Mouse (Mus musculus): Measurements from ENCODE around the gene Emc8. TPM values are rescaled to one million over a fixed set of nuclear protein-coding genes. Genes with fewer than 3 reads are reported as not detected.
A peak's percentile ranks its signal among the peaks of the same experiment; 100 is the strongest.

Gene Emc8
- polyA plus RNA-seq, 1 experiment from 2014 or later = 274 TPM

- Histone ChIP-seq H3K4me2 (ENCODE audit: low read depth) (peak overlapping the region; percentile 74), H3K4me1 (ENCODE audit: control insufficient read depth, insufficient read depth, low read length) (peaks cover 13% of the 10 kb centered on the region), H3K27me3 (ENCODE audit: control insufficient read depth, insufficient read depth, low read length) (no peaks in the 10 kb centered on the region), H3K4me3 (ENCODE audit: low read depth, low read length) (peak overlapping the region; percentile 96), H3K9me3 (ENCODE audit: control insufficient read depth, low read length) (no peaks in the 10 kb centered on the region), H3K9ac (ENCODE audit: low read length) (peak overlapping the region; percentile 93), H3K36me3 (ENCODE audit: control insufficient read depth, insufficient read depth, low read length) (peaks cover 4% of the 10 kb centered on the region), H3K27ac (ENCODE audit: low read depth, low read length) (no peak overlapping the region)
- 4% methylated on average over 17 of the region's 17 CpGs for WGBS
- DNase-seq (ENCODE audit: low spot score) (peak; percentile 22), ATAC-seq (ENCODE audit: insufficient read depth, low FRiP score, low TSS enrichment) (no peak)
These were observed 1.4 kb downstream of the Emc8 start for GRCm38 (mm10) chr8:120666807-120667470.

- 84% methylated on average over 3 of the region's 3 CpGs for WGBS
- H3K36me3 ChIP-seq (ENCODE audit: control insufficient read depth, insufficient read depth, low read length) = peaks cover 2% of the 10 kb centered on the region
- no peaks in the 10 kb centered on the region for H3K27me3 ChIP-seq (ENCODE audit: control insufficient read depth, insufficient read depth, low read length)
- no peaks in the 10 kb centered on the region for H3K9me3 ChIP-seq (ENCODE audit: control insufficient read depth, low read length)
- ATAC-seq (ENCODE audit: insufficient read depth, low FRiP score, low TSS enrichment) = no peak
- H3K4me1 ChIP-seq (ENCODE audit: control insufficient read depth, insufficient read depth, low read length) = peaks cover 13% of the 10 kb centered on the region
- H3K4me2 ChIP-seq (ENCODE audit: low read depth) = peak overlapping the region; percentile 74
- H3K4me3 ChIP-seq (ENCODE audit: low read depth, low read length) = no peak overlapping the region
- H3K9ac ChIP-seq (ENCODE audit: low read length) = no peak overlapping the region
- no peak overlapping the region for H3K27ac ChIP-seq (ENCODE audit: low read depth, low read length)
- no peak for DNase-seq (ENCODE audit: low spot score)
These were observed 2.5 kb downstream of the Emc8 start for GRCm38 (mm10) chr8:120665726-120666455.

DNA sequence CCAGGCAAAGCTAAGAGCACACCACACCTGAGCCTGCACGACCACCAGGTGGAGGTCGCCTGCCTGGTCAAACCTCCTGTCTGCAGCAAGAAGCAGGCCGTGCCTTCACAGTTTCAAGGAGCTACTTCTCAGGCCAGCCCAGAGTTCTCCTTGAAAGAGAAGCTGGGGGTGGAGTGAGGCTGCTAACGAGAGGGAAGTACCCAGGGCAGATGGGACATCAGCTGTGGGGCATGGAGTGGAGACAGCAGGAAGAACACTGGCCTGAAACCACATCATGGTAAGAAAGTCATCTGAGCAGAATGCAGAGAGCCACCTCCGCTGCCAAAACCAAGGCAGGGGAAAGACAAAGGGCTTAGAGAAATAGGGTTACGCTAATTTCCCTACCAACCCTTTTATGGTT, 3.8 kb downstream of the Emc8 start:
- no peak for DNase-seq (ENCODE audit: low spot score)
- H3K27me3 ChIP-seq (ENCODE audit: control insufficient read depth, insufficient read depth, low read length) = no peaks in the 10 kb centered on the region
- H3K4me3 ChIP-seq (ENCODE audit: low read depth, low read length) = no peak overlapping the region
- peaks cover 2% of the 10 kb centered on the region; the same call in 1 of the 2 replicates for H3K36me3 ChIP-seq (ENCODE audit: control insufficient read depth, insufficient read depth, low read length)
- 78% methylated on average over 6 of the region's 6 CpGs for WGBS
- ATAC-seq (ENCODE audit: insufficient read depth, low FRiP score, low TSS enrichment) = no peak
- H3K4me1 ChIP-seq (ENCODE audit: control insufficient read depth, insufficient read depth, low read length) = peaks cover 13% of the 10 kb centered on the region
- H3K27ac ChIP-seq (ENCODE audit: low read depth, low read length) = no peak overlapping the region
- H3K9me3 ChIP-seq (ENCODE audit: control insufficient read depth, low read length) = no peaks in the 10 kb centered on the region
- H3K9ac ChIP-seq (ENCODE audit: low read length) = no peak overlapping the region
- H3K4me2 ChIP-seq (ENCODE audit: low read depth) = no peak overlapping the region

- ATAC-seq (ENCODE audit: insufficient read depth, low FRiP score, low TSS enrichment) = no peak
- peaks cover 16% of the 10 kb centered on the region for H3K36me3 ChIP-seq (ENCODE audit: control insufficient read depth, insufficient read depth, low read length)
- H3K4me1 ChIP-seq (ENCODE audit: control insufficient read depth, insufficient read depth, low read length) = no peaks in the 10 kb centered on the region
- H3K9me3 ChIP-seq (ENCODE audit: control insufficient read depth, low read length) = no peaks in the 10 kb centered on the region
- no peak overlapping the region for H3K4me3 ChIP-seq (ENCODE audit: low read depth, low read length)
- WGBS = 91% methylated on average over 8 of the region's 8 CpGs
- H3K27me3 ChIP-seq (ENCODE audit: control insufficient read depth, insufficient read depth, low read length) = no peaks in the 10 kb centered on the region
- no peak for DNase-seq (ENCODE audit: low spot score)
- H3K27ac ChIP-seq (ENCODE audit: low read depth, low read length) = no peak overlapping the region
- no peak overlapping the region for H3K4me2 ChIP-seq (ENCODE audit: low read depth)
- H3K9ac ChIP-seq (ENCODE audit: low read length) = no peak overlapping the region
These were observed 11.0 kb downstream of the Emc8 start for GRCm38 (mm10) chr8:120657415-120657814.

- H3K4me1 ChIP-seq (ENCODE audit: control insufficient read depth, insufficient read depth, low read length) = no peaks in the 10 kb centered on the region
- WGBS = 94% methylated on average over 7 of the region's 7 CpGs
- no peaks in the 10 kb centered on the region for H3K9me3 ChIP-seq (ENCODE audit: control insufficient read depth, low read length)
- no peak for DNase-seq (ENCODE audit: low spot score)
- no peaks in the 10 kb centered on the region for H3K27me3 ChIP-seq (ENCODE audit: control insufficient read depth, insufficient read depth, low read length)
- H3K9ac ChIP-seq (ENCODE audit: low read length) = no peak overlapping the region
- H3K4me2 ChIP-seq (ENCODE audit: low read depth) = no peak overlapping the region
- no peak overlapping the region for H3K4me3 ChIP-seq (ENCODE audit: low read depth, low read length)
- ATAC-seq (ENCODE audit: insufficient read depth, low FRiP score, low TSS enrichment) = no peak
- H3K36me3 ChIP-seq (ENCODE audit: control insufficient read depth, insufficient read depth, low read length) = peaks cover 16% of the 10 kb centered on the region
- no peak overlapping the region for H3K27ac ChIP-seq (ENCODE audit: low read depth, low read length)
These were observed 11.9 kb downstream of the Emc8 start for GRCm38 (mm10) chr8:120656322-120657052.

- Histone ChIP-seq H3K27me3 (ENCODE audit: control insufficient read depth, insufficient read depth, low read length) (no peaks in the 10 kb centered on the region), H3K27ac (ENCODE audit: low read depth, low read length) (no peak within 1 kb of the TSS), H3K9me3 (ENCODE audit: control insufficient read depth, low read length) (no peaks in the 10 kb centered on the region), H3K36me3 (ENCODE audit: control insufficient read depth, insufficient read depth, low read length) (no peaks in the 10 kb centered on the region), H3K4me2 (ENCODE audit: low read depth) (no peak within 1 kb of the TSS), H3K4me1 (ENCODE audit: control insufficient read depth, insufficient read depth, low read length) (no peaks in the 10 kb centered on the region), H3K4me3 (ENCODE audit: low read depth, low read length) (no peak within 1 kb of the TSS), H3K9ac (ENCODE audit: low read length) (no peak within 1 kb of the TSS)
- WGBS = 65% methylated on average over 7 of the region's 7 CpGs
- ATAC-seq (ENCODE audit: insufficient read depth, low FRiP score, low TSS enrichment) (no peak), DNase-seq (ENCODE audit: low spot score) (no peak)
These were observed 20.8 kb downstream of the Emc8 start, which contains the start of gene 1190005I06Rik for GRCm38 (mm10) chr8:120647532-120647931. Gene 1190005I06Rik (minus strand): TSS chr8:120647632.

DNA sequence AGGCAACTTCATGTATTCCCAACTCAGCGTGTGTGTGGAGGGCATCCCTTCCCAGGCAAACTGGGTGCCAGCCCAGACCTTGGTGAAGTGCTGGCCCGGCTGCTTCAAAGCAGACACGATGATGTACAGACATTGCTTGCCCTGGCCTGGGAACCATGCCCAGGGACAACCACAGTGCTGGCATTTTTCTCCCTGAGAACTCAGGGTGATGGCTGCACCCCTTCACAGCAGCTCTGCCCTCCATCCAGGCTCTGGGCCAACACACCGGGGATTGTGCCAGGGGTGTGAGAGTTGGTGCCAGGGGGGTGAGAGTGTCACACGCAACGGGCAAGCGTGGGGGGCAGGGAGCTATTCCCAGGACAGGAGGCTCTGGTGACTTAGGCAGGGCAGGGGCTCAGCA, 23.7 kb downstream of the Emc8 start:
- 87% methylated on average over 7 of the region's 7 CpGs for WGBS
- Histone ChIP-seq H3K27ac (ENCODE audit: low read depth, low read length) (no peak overlapping the region), H3K4me3 (ENCODE audit: low read depth, low read length) (no peak overlapping the region), H3K4me2 (ENCODE audit: low read depth) (no peak overlapping the region), H3K9ac (ENCODE audit: low read length) (no peak overlapping the region), H3K27me3 (ENCODE audit: control insufficient read depth, insufficient read depth, low read length) (no peaks in the 10 kb centered on the region), H3K36me3 (ENCODE audit: control insufficient read depth, insufficient read depth, low read length) (no peaks in the 10 kb centered on the region), H3K9me3 (ENCODE audit: control insufficient read depth, low read length) (no peaks in the 10 kb centered on the region), H3K4me1 (ENCODE audit: control insufficient read depth, insufficient read depth, low read length) (no peaks in the 10 kb centered on the region)
- ATAC-seq (ENCODE audit: insufficient read depth, low FRiP score, low TSS enrichment) (no peak), DNase-seq (ENCODE audit: low spot score) (no peak)

GRCm38 (mm10) chr8:120642031-120642662, 26.2 kb downstream of the Emc8 start:
- Histone ChIP-seq H3K36me3 (ENCODE audit: control insufficient read depth, insufficient read depth, low read length) (no peaks in the 10 kb centered on the region), H3K27me3 (ENCODE audit: control insufficient read depth, insufficient read depth, low read length) (no peaks in the 10 kb centered on the region), H3K9ac (ENCODE audit: low read length) (no peak overlapping the region), H3K27ac (ENCODE audit: low read depth, low read length) (no peak overlapping the region), H3K4me3 (ENCODE audit: low read depth, low read length) (no peak overlapping the region), H3K9me3 (ENCODE audit: control insufficient read depth, low read length) (no peaks in the 10 kb centered on the region), H3K4me2 (ENCODE audit: low read depth) (no peak overlapping the region), H3K4me1 (ENCODE audit: control insufficient read depth, insufficient read depth, low read length) (no peaks in the 10 kb centered on the region)
- ATAC-seq (ENCODE audit: insufficient read depth, low FRiP score, low TSS enrichment) = no peak
- 82% methylated on average over 10 of the region's 10 CpGs for WGBS
- no peak for DNase-seq (ENCODE audit: low spot score)

Data from neural tube, embryonic 11.5 days (tissue).